Mouse (Mus musculus) forelimb bud, embryonic 11.5 days (tissue): Measurements from ENCODE around the gene Foxk1.

Source experiments
- DNase-seq: peaks from one replicate; pipeline ENCODE4 v3.0.0-alpha.2; 2012; ENCODE audit warnings: low read depth, low spot score

Foxk1 gene

GRCm38 (mm10) chr5:142477866-142478615 lies 76.7 kb downstream of the Foxk1 start:
- no peak for DNase-seq

GRCm38 (mm10) chr5:142478829-142479435 lies 77.6 kb downstream of the Foxk1 start:
- DNase-seq = peak; percentile 81

- DNase-seq = no peak
Measured at GRCm38 (mm10) chr5:142482512-142482911, 81.2 kb downstream of the Foxk1 start.

- DNase-seq = no peak
Measured at GRCm38 (mm10) chr5:142483581-142483980, 82.3 kb downstream of the Foxk1 start.

- no peak for DNase-seq
Measured at GRCm38 (mm10) chr5:142486654-142487053, 85.4 kb downstream of the Foxk1 start.

- no peak for DNase-seq
Measured at GRCm38 (mm10) chr5:142489955-142490707, 88.8 kb downstream of the Foxk1 start.

- no peak for DNase-seq
Measured at GRCm38 (mm10) chr5:142493307-142493706, 92.0 kb downstream of the Foxk1 start.

GRCm38 (mm10) chr5:142495321-142496096 lies 94.2 kb downstream of the Foxk1 start:
- DNase-seq = no peak

- DNase-seq = peak; percentile 49
Measured at GRCm38 (mm10) chr5:142498964-142499363, 97.7 kb downstream of the Foxk1 start.

GRCm38 (mm10) chr5:142500918-142501317 lies 99.6 kb downstream of the Foxk1 start:
- DNase-seq = no peak

- peak; percentile 92 for DNase-seq
Measured at GRCm38 (mm10) chr5:142502414-142502813, 101.1 kb downstream of the Foxk1 start.

- DNase-seq = no peak
Measured at GRCm38 (mm10) chr5:142504175-142504574, 102.9 kb downstream of the Foxk1 start.

GRCm38 (mm10) chr5:142505695-142506423 lies 104.6 kb downstream of the Foxk1 start:
- DNase-seq = no peak

- DNase-seq = no peak
Measured at GRCm38 (mm10) chr5:142509141-142510060, 108.1 kb downstream of the Foxk1 start.

GRCm38 (mm10) chr5:142510061-142510414 lies 108.7 kb downstream of the Foxk1 start:
- DNase-seq = no peak
